Mouse (Mus musculus): ENCODE measurements around the gene Drc7.
A peak's percentile ranks its signal among the peaks of the same experiment; 100 is the strongest.

Drc7 gene

DNA sequence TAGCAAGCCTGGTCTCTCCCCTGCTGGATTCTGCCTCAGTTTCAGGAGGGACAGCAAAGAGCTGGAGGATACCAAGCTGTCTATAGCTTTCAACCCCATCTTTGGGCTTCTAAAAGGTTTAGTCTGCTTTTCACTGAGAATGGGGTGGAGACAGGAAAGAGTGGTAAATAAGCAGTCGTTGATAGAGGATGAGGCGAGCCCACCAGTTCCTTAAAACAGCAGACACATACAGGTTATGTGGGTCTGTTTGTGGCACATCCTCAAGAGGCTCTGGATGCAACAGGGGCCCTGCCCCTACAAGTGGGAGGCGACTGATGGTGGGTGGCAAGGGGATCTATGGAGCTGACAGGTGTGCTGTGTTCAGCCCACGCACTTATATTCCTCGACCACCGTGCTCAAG lies 3.8 kb downstream of the Drc7 start:
- DNase-seq (ENCODE audit: low read depth, low spot score) = no peak

- no peak for DNase-seq (ENCODE audit: low read depth, low spot score)
These were observed 5.1 kb downstream of the Drc7 start for GRCm38 (mm10) chr8:95059812-95060533.

- no peak for DNase-seq (ENCODE audit: low read depth, low spot score)
These were observed 9.6 kb downstream of the Drc7 start for GRCm38 (mm10) chr8:95064531-95064930.

DNA sequence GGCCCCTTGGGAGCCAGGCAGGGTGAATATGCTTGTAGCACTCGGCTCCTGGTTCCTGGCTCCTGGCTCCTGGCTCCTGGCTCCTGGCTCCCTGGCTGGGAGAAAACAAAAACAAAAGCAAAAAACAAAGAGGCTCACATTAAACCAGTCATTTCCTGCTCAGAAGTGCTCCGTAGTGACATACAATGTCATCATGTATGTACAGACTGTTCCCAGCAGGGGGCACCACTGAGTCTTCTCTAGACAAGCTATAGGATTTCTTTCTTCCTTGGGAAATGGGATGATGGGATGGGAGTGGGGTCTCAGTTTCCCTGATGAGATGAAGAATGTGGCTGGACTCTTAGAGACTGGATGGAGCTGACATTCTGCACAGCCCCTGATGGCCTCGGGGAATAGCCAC lies 12.7 kb downstream of the Drc7 start:
- peak; percentile 86 for DNase-seq (ENCODE audit: low read depth, low spot score)

- no peak for DNase-seq (ENCODE audit: low read depth, low spot score)
These were observed 20.6 kb downstream of the Drc7 start for GRCm38 (mm10) chr8:95075504-95075903.

DNA sequence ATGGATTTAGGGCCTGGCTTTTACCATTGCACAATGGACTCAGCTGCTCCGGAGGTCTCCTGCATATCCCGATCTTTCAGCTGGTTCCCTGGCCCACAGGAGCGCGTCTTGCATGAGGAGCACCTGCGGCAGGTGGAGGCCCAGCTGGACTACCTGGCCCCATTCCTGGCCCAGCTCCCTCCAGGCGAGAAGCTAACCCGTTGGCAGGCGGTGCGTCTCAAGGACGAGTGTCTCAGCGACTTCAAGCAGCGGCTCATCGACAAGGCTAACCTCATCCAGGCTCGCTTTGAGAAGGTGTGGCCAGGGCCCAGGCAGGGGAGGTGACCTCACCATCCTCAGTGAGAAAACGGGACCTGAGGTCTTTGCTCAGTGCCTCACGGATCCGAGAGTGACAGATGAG lies 21.2 kb downstream of the Drc7 start:
- DNase-seq (ENCODE audit: low read depth, low spot score) = no peak

DNA sequence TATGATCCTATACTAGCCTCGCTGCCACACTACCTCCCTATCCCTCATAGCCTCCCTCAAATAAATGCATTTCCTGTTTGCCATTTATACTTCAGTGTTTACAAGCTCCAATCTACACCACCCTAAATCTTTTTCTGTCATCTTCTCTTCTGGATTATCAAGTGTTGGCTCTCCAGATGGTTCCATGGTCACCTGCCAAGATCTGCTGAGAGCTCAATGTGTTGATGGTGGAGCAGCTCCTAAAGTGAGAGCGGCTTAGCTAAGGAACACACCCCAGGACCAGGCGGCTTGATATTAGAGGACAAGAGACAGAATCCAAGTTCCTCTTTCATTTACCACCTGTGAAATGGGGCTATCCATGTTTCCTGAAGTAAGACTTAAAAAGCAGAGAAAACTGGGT lies 23.2 kb downstream of the Drc7 start:
- DNase-seq (ENCODE audit: low read depth, low spot score) = no peak

- DNase-seq (ENCODE audit: low read depth, low spot score) = no peak
These were observed 24.4 kb downstream of the Drc7 start for GRCm38 (mm10) chr8:95079305-95079704.

DNA sequence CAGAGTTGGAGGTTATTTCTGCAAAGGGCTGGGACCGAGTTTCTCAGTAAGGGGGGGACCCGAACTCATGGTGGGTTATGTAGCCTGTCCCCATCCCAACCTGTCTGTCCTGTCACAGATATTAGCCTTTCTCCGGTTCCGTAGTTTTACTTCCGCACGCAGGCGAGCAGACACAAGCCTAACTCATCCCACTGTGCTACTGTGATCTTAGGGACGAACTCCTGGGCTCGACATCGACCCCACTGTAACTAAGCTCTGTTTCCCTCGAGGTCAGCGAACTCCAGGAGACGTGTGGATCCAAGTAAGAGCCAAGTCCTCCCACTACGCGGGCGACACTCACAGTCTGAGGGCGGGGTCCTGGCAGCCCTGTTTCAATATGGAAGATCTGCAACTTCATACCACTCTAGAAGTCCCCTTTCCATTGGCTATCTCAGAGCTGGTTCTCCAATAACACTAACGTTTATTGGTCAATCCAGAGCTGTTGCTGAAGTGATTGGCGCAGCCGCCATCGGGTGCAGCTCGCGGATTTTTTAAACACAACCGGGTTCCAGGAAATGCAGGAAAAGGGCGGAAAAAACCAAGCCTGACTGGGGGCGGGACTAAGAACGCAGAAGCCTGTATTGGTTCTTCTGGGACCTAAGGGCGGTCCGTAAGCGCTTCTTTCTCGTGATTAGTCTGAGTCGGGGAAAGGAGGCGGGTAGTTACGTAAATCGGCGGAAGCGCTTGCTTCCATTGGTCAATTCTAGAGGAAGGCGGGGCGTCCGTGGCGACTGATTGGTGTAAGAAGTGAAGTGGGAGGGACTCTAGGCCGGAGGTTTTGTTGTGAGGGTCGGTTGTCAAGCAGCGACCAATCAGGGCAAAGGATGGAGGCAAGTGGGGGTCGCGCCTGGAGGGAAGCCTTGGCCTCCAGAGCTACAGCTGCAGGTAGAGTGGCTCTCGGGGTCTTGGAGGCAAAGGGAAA lies 25.8 kb downstream of the Drc7 start, which contains the start of gene Katnb1:
Gene Katnb1 (plus strand): TSS at position 806 of the 961 bp plus-strand sequence.
- DNase-seq (ENCODE audit: low read depth, low spot score) = peak; percentile 100

DNA sequence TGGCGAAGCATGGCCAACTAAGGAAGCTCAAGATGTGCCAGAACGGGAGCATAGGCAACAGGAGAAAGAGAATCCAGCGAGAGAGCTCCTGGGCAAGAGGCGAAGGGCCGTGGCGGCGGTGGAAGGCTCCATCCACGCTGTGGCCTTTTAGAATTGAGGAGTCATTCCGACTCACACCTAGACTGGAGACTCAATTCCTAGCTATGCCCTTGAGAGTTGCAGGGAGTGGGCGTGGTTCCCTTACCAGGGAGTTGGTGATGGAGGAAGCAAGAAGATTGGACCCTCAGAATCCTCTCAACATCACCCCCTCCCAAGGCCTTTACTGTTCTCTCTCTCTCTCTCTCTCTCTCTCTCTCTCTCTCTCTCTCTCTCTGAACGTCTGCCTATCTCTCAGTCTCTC lies 26.7 kb downstream of the Drc7 start:
- DNase-seq (ENCODE audit: low read depth, low spot score) = peak; percentile 55

- peak; percentile 37 for DNase-seq (ENCODE audit: low read depth, low spot score)
These were observed 29.4 kb downstream of the Drc7 start for GRCm38 (mm10) chr8:95084261-95084660.

- DNase-seq (ENCODE audit: low read depth, low spot score) = peak; percentile 69
These were observed 30.0 kb downstream of the Drc7 start for GRCm38 (mm10) chr8:95084744-95085431.

DNA sequence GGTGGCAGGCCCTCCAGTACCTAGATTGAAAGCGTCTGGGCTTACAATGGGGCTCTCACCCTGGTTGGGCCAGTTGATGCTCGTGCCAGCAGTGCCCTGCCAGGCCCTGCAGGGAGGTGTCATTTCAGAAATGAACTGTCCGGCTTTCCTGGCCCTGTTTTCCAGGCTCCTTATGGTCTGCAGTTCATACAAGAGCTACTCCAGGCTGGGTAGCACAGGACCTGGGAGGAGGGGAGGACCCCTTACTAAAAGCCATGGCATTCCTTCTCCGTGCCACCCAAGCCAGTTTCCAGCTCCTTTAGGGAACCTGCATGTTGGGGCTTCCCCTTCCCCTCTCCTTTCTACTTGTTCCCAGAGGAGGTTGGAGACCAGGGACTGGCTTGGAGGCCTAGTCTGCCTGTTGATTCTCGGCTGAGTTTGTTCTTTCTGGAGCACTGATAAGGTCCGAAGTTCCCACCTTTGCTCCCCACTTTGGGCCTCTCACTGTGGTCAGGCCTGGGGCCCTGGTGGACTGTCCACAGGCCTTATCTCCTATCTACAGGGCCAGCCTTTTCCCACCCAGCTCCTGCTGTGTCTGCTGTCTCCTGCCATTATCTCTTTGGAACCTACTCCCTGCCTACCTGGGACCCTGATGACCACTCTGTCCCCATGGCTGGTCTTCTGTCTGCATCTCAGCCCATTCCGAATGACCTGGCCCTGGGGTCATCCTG lies 30.7 kb downstream of the Drc7 start:
- DNase-seq (ENCODE audit: low read depth, low spot score) = no peak

DNA sequence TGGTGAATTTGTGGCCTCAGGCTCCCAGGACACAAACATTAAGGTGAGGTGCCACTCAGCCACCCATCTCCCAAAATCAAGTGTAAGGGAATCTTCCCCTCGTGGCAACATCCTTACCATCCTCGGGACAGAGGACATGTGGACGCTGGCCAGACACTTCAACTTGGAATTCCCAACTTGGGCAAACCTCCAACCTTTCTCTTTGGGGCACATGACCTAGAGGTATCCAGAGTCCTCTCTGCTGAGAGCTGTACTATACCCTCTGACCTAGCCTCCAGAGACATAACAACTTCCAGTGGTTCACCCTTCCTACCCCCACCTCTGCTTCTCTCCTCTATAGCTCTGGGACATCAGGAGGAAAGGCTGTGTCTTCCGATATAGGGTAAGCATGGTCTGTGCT lies 38.7 kb downstream of the Drc7 start:
- DNase-seq (ENCODE audit: low read depth, low spot score) = no peak

DNA sequence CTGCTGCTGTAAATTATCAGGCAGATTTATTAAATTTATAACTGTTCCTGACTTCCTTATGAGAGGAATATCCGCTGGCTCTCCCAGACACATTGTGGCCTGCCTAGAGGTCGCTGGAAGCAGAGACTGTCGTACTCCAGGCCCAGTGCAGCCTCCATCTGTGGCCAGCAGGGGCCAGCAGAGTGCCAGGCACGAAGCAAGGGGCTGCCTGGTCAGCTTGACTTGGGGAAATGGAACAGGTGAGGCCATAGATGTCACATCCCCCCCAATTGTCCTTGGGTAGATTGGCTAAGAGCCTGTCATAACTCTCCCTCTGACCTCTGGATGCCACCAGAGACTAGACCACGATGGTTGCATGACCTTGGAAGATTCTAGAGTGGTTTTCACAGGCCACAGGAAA lies 44.1 kb downstream of the Drc7 start:
- peak; percentile 56 for DNase-seq (ENCODE audit: low read depth, low spot score)

- no peak for DNase-seq (ENCODE audit: low read depth, low spot score)
These were observed 47.1 kb downstream of the Drc7 start for GRCm38 (mm10) chr8:95101972-95102371.

DNA sequence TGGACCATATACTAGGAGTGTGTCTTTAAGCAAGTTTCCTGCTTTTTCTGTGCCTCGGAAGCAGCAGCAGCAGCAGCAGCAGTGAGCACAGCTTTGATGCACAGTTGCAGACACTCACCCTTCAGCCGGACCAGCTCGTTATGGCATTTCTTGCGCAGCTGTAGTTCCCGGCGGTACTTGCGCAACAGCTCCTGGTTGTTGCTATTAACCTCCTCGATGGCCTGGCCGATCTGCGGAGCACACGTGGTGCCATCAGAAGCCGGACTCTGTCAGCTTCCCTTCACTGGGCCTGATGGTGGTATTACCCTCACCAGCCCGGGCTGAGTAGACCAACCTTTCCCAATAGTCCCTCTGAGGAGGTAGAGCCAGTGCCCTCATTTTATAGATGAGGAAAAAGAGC lies 52.4 kb downstream of the Drc7 start:
- DNase-seq (ENCODE audit: low read depth, low spot score) = no peak

GRCm38 (mm10) chr8:95112594-95112993 lies 57.7 kb downstream of the Drc7 start:
- no peak for DNase-seq (ENCODE audit: low read depth, low spot score)

DNA sequence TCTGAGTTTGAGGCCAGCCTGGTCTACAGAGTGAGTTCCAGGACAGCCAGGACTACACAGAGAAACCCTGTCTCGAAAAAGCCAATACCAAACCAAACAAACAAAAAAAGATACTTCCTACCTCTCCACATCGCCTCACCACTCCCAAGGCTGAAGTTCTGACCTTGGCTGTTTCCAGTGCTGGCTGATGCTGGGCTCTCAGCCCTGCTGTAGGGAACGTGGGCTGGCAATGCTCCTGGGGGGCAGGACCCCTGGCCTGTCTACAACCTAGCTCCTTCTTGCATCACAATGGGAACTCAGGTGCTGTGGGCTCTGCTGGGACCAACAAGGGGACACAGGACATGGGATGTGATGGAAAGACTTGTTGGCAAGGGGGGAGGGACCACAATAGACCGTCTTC lies 58.2 kb downstream of the Drc7 start:
- DNase-seq (ENCODE audit: low read depth, low spot score) = no peak

DNA sequence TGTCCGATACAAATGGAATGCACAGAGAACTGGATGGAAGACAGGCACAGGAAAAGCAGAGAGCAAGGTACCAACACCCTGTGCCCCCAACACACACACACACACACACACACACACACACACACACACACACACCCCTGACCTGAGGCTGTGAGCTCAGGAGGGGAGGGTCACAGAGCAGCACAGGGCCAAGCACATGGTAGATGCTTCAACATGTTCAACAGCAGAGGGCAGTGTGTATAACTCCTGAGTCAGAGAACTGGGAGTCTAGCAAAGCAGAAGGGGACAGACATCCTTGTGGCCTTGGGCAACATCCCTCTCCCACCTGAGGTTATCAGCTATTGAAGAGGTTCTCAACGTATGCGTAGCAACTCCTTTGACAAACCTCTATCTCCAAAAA lies 58.8 kb downstream of the Drc7 start:
- DNase-seq (ENCODE audit: low read depth, low spot score) = peak; percentile 67

DNA sequence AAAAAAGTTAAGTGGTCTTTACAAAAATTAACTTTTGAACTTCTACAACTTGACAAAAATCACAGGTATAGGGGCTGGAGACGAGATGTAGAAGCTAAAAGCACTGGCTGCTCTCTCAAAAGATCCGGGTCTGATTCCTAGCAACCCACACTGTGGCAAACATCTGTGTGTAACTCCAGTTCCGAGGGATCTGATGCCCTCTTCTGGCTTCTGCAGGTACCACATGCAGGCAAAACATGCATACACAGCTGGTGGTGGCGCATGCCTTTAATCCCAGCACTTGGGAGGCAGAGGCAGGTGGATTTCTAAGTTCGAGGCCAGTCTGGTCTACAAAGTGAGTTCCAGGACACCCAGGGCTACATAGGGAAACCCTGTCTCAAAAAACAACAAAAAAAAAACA lies 68.6 kb downstream of the Drc7 start:
- peak; percentile 77 for DNase-seq (ENCODE audit: low read depth, low spot score)

GRCm38 (mm10) chr8:95126497-95126896 lies 71.6 kb downstream of the Drc7 start:
- DNase-seq (ENCODE audit: low read depth, low spot score) = no peak

Data from R1 (cell line).